8 mouse cellular contexts compared by ENCODE assay signal in genomic region chr13:107956246-107956645, GRCm38 (mm10).
A peak's percentile ranks its signal among the peaks of the same experiment; 100 is the strongest.
DNase-seq lines count a peak whose midpoint lies in the region; ATAC-seq and TF ChIP-seq lines count a peak whose summit lies in the region.
"Had no signal": no experiment of that assay in that cellular context is flagged by ENCODE, and none has a peak within 500 bp of the region (broad histone marks: within the 10 kb centered on the region; RNA-seq: fewer than 3 reads in every experiment).

No protein-coding gene starts in this region.

- no peaks in the 10 kb centered on the region for H3K27me3 ChIP-seq in intestine, embryonic 14.5 days (replicated peaks; ENCODE audit: control insufficient read depth, insufficient read depth, low read length)
- H3K27me3 ChIP-seq in intestine, postnatal 0 days (replicated peaks; ENCODE audit: control insufficient read depth, insufficient read depth, low read length): no peaks in the 10 kb centered on the region
- H3K27me3 ChIP-seq in midbrain, embryonic 11.5 days (ENCODE audit: control insufficient read depth, insufficient read depth, low read length): no peaks in the 10 kb centered on the region
- no peaks in the 10 kb centered on the region for H3K27me3 ChIP-seq in midbrain, embryonic 16.5 days (ENCODE audit: control insufficient read depth, insufficient read depth, low read depth, low read length)
- H3K27me3 ChIP-seq in stomach, embryonic 14.5 days (ENCODE audit: control insufficient read depth, insufficient read depth, low read length): no peaks in the 10 kb centered on the region

- ATAC-seq in intestine, embryonic 14.5 days (replicated peaks; ENCODE audit: low FRiP score, low TSS enrichment, low read depth): no peak
- no peak for ATAC-seq in intestine, postnatal 0 days
- ATAC-seq in midbrain, embryonic 11.5 days (ENCODE audit: low FRiP score): no peak
- no peak for ATAC-seq in midbrain, embryonic 16.5 days
- ATAC-seq in stomach, embryonic 14.5 days (ENCODE audit: insufficient number of reproducible peaks, insufficient read depth, low FRiP score, low read depth): no peak

- no peak overlapping the region for H3K9ac ChIP-seq in intestine, embryonic 14.5 days (ENCODE audit: low read length)
- H3K9ac ChIP-seq in intestine, postnatal 0 days (ENCODE audit: low read depth, low read length): no peak overlapping the region
- no peak overlapping the region for H3K9ac ChIP-seq in midbrain, embryonic 11.5 days (ENCODE audit: low read length)
- no peak overlapping the region for H3K9ac ChIP-seq in midbrain, embryonic 16.5 days (ENCODE audit: low read depth, low read length)
- H3K9ac ChIP-seq in stomach, embryonic 14.5 days (replicated peaks; ENCODE audit: low read depth, low read length): no peak overlapping the region

- no peak for DNase-seq in intestine, embryonic 14.5 days (ENCODE audit: low spot score)
- no peak for DNase-seq in midbrain, embryonic 11.5 days (ENCODE audit: low spot score, missing footprints)
- DNase-seq in embryo, embryonic 10.5 days (ENCODE audit: low spot score): peak; percentile 44
- no peak for DNase-seq in urinary bladder, postnatal 25 days (ENCODE audit: low spot score)
- DNase-seq: right cerebral cortex, postnatal 14 days had no signal

- no peak; the same call in 1 of the 2 replicates for TF ChIP-seq CTCF in intestine, postnatal 0 days (IDR thresholded peaks at IDR 0.05; ENCODE audit: low read depth)

- 20% methylated on average over 3 of the region's 3 CpGs for WGBS in intestine, embryonic 14.5 days
- 62% methylated on average over 3 of the region's 3 CpGs for WGBS in intestine, postnatal 0 days
- 6% methylated on average over 3 of the region's 3 CpGs for WGBS in midbrain, embryonic 11.5 days
- WGBS in midbrain, embryonic 16.5 days: 14% methylated on average over 3 of the region's 3 CpGs
- WGBS in stomach, embryonic 14.5 days: 34% methylated on average over 3 of the region's 3 CpGs

- H3K4me3 ChIP-seq in intestine, embryonic 14.5 days (ENCODE audit: low read depth, low read length): no peak overlapping the region
- H3K4me3 ChIP-seq in intestine, postnatal 0 days (ENCODE audit: low read depth, low read length): no peak overlapping the region
- no peak overlapping the region for H3K4me3 ChIP-seq in midbrain, embryonic 11.5 days (ENCODE audit: low read depth, low read length)
- no peak overlapping the region for H3K4me3 ChIP-seq in midbrain, embryonic 16.5 days (ENCODE audit: low read depth, low read length)
- H3K4me3 ChIP-seq in stomach, embryonic 14.5 days (ENCODE audit: low read depth, low read length): no peak overlapping the region

- H3K4me1 ChIP-seq in intestine, embryonic 14.5 days (replicated peaks; ENCODE audit: control insufficient read depth, insufficient read depth, low read length): peaks cover 29% of the 10 kb centered on the region
- no peaks in the 10 kb centered on the region; the same call in 1 of the 2 replicates for H3K4me1 ChIP-seq in intestine, postnatal 0 days (replicated peaks; ENCODE audit: control insufficient read depth, insufficient read depth, low read length)
- H3K4me1 ChIP-seq in midbrain, embryonic 11.5 days (ENCODE audit: control insufficient read depth, insufficient read depth, low read length): peaks cover 24% of the 10 kb centered on the region
- H3K4me1 ChIP-seq in midbrain, embryonic 16.5 days (ENCODE audit: control insufficient read depth, insufficient read depth, low read length): peaks cover 8% of the 10 kb centered on the region
- peaks cover 16% of the 10 kb centered on the region for H3K4me1 ChIP-seq in stomach, embryonic 14.5 days (ENCODE audit: control insufficient read depth, insufficient read depth, low read length)

- H3K9me3 ChIP-seq in intestine, embryonic 14.5 days (ENCODE audit: control insufficient read depth, low read length): no peaks in the 10 kb centered on the region
- H3K9me3 ChIP-seq in intestine, postnatal 0 days (ENCODE audit: control insufficient read depth): no peaks in the 10 kb centered on the region
- H3K9me3 ChIP-seq in midbrain, embryonic 11.5 days (ENCODE audit: control insufficient read depth, low read length): no peaks in the 10 kb centered on the region
- H3K9me3 ChIP-seq in midbrain, embryonic 16.5 days (replicated peaks; ENCODE audit: control insufficient read depth, low read length, poor library complexity, severe bottlenecking): no peaks in the 10 kb centered on the region
- H3K9me3 ChIP-seq in stomach, embryonic 14.5 days (ENCODE audit: control insufficient read depth, low read depth, low read length): no peaks in the 10 kb centered on the region

- H3K4me2 ChIP-seq in intestine, embryonic 14.5 days (ENCODE audit: low read length): no peak overlapping the region
- H3K4me2 ChIP-seq in intestine, postnatal 0 days (replicated peaks; ENCODE audit: low read depth): no peak overlapping the region
- H3K4me2 ChIP-seq in midbrain, embryonic 11.5 days: no peak overlapping the region
- H3K4me2 ChIP-seq in midbrain, embryonic 16.5 days (ENCODE audit: low read length): no peak overlapping the region
- H3K4me2 ChIP-seq in stomach, embryonic 14.5 days (replicated peaks; ENCODE audit: low read depth, low read length): no peak overlapping the region

- H3K27ac ChIP-seq in intestine, embryonic 14.5 days (ENCODE audit: low read depth): peak overlapping the region; percentile 48; the same call in 1 of the 2 replicates
- H3K27ac ChIP-seq in intestine, postnatal 0 days (ENCODE audit: low read depth, low read length): no peak overlapping the region
- peak overlapping the region; percentile 80; the same call in 1 of the 2 replicates for H3K27ac ChIP-seq in midbrain, embryonic 11.5 days (ENCODE audit: low read depth, low read length)
- H3K27ac ChIP-seq in midbrain, embryonic 16.5 days (ENCODE audit: low read length): no peak overlapping the region
- peak overlapping the region; percentile 59; the same call in 1 of the 2 replicates for H3K27ac ChIP-seq in stomach, embryonic 14.5 days (ENCODE audit: low read length)

- H3K36me3 ChIP-seq in intestine, embryonic 14.5 days (ENCODE audit: control insufficient read depth, insufficient read depth, low read length): no peaks in the 10 kb centered on the region
- no peaks in the 10 kb centered on the region for H3K36me3 ChIP-seq in intestine, postnatal 0 days (ENCODE audit: control insufficient read depth, insufficient read depth)
- H3K36me3 ChIP-seq in midbrain, embryonic 11.5 days (ENCODE audit: control insufficient read depth, insufficient read depth, low read length): no peaks in the 10 kb centered on the region
- no peaks in the 10 kb centered on the region for H3K36me3 ChIP-seq in midbrain, embryonic 16.5 days (ENCODE audit: control insufficient read depth, insufficient read depth, low read length)
- H3K36me3 ChIP-seq in stomach, embryonic 14.5 days (ENCODE audit: control insufficient read depth, insufficient read depth, low read length): no peaks in the 10 kb centered on the region

Comparison
In these comparisons a context has a peak if more than half of its experiments do, and no peak if none do; other contexts are left out.
1. H3K27ac ChIP-seq: peak in intestine, embryonic 14.5 days (single experiment), midbrain, embryonic 11.5 days (single experiment) and stomach, embryonic 14.5 days (single experiment); none in intestine, postnatal 0 days (single experiment) and midbrain, embryonic 16.5 days (single experiment).